Mouse (Mus musculus) ovary, postnatal 36 days (tissue): ENCODE results near the gene Vash1.

ENCODE experiments used
- DNase-seq: peaks from one replicate; pipeline ENCODE4 v3.0.0; 2022; ENCODE audit warnings: low spot score, mixed read lengths

The Vash1 gene

DNA sequence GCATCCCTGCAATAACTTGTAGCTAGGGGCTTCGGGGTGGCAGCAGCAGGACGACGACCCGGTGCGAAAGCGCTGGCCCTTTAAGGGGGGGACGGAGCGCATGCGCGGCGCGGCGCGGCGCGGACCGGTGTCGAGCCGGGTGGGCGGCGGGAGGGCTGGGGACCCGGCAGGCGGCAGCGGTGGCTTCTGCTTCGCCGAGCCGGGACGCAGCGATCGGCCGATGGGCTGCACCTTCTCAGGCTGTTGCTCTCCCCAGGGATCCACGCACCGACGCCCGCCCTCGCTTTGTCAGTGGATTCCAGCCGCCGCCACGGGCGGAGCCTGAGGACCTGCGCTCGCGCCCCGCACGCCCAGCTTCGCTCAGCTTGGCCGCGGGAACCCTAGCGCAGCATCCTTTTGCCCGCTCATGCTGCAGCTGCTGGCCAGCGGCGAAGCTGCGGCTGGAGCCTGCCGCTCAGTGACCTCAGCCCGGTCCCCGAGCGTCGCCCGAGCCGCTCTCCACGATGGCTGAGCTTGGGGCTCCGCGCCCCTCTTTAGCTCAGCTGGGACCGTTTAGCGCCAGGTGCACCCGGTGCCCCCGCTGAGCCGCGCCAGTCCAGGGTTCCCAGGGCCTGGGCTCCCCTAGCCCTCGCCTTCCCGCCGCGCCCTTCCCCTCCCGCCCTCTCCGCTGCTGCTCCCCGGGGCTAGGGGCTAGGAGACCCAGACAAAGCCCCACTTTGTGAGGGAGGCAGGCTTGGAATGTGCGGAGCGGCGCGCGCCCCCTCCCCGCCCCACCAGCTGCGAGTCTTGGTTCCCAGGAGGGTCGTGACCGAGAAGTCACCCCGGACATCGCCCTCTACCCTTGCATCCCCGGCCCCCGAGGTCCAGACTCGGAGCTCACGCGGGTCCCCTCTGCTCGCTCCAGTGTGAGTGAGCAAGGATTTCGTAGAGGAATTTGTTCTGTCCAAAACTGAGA is at the start of gene Vash1:
Gene Vash1 (plus strand): TSS at position 110 of the 955 bp plus-strand sequence.
- peak; percentile 65 for DNase-seq

DNA sequence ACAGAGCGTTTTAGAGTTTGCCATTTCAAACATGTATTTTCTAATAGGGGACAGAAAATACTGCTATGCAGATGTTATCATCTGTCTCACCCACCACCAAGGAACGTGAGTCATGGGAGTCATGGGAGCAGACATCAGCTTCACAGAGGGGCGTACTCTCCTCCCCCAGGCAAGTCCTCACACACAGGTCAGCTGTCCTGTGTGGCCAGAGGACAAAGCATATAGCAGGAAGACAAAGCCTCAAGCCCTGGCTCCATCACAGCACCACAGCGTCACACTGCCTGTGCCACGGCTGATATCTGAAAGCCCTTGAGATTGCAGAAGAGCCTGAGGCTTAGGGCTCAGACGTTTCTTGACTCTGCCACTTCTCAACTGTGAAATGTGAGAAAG is 49.7 kb upstream of the Vash1 start:
- DNase-seq: no peak

DNA sequence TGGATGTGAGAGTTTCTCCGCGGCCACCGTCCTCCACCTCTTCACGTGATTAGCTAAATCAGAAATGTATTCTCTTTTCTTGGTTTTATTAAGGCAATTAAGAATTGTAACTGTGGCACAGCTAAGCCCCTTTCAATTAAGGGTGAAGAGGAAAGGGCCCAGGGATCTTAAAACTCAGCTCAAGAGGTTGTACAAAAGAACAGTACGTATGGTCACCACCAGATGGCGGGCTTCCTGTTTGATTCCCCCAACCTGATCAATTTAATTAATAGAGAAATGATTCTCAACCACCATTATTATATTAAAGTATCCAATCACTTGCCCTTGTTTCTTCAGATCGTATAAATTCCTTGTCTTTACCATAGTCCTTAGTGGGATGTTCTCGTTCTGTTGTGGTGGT is 36.7 kb upstream of the Vash1 start:
- DNase-seq: no peak

DNA sequence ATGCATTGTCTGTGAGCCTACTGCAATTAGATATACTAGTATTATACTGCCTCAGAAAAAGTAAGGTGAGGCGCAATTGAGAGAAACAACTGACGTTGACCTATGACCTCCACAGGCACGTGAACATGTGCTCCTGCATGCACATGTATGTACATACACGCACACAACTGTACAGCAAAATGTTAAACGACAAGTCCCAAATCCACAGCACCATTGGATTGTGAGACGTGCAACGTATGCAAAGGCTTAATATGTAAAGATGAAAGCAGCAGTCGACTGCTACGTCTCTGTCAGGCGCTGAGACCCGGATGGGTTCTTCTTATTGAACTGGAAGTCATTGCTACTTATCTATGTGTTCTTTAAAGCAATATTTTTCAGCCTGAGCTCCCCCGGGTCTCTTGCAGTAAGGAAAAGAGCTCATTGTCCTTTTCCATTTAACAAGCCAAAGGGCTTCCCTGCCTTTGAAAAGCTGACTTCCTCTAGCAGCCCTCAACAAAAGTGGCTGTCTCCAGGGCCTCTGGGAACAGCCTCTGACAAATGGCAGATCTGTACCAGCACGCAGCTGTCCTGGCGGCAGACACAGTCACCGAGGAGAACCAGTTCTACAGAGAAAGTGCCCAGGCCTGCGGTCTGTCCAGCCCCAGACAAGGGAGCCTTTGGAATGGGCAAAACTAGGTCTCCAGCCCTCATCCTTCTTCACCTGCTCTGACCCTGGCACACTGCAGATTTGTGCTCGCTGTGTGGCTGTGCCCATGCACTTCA is 33.8 kb upstream of the Vash1 start:
- DNase-seq: no peak

DNA sequence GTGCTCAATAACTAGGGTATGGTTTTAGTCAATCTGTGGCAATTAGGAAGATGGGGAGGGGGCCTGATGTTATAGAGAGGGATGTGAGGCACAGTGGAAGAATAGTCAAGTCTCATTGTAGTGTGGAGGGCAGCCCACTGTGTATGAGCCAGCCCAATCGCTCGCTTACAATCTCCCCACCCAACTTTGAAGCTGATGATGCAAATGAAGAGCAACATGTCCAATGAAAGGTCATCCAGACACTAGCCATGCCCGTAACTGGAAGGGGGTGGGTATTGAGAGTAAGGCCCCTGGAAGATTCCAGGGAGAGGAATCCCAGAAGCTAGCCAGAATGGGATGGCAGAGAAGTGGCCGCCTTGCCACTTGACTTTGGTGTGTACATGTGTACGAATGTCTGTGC is 33.0 kb upstream of the Vash1 start:
- no peak for DNase-seq

DNA sequence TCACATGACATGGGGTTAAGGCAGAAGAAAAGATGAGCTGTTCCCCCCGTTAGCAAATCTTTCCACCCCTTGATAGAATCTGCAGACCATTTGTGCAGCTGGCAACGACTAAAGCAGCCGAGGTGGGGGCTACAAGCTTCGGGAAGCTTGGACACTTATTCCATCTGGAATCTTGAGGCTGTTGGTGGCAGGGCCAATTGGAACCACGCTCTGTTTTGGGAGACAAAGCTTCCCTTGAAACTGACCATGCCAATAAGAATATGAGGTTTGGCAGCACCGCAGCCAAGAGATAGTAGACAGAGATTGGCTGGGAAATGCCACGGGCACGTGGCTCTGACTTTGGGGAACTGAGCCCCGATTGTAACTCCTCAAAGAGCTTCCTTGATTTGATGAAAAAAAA is 31.7 kb upstream of the Vash1 start:
- no peak for DNase-seq

DNA sequence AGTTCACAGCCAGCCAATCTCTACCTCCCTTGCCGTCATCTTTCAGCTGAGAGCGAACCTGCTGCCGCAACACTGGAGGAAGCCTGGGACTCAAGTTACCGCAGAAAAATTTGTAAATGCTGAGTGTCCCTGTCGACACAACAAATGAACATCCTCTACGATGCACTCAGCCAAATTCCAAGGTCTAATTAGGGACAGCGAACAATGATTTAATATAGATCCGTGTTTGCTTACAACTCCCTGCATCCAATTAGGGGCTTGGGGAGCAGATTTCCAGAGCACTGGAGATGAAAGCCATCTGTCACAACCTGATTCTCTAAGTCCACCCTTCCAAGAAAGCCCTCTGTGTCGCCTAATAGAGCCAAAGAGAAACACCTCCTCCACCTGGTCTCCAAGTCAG is 31.2 kb upstream of the Vash1 start:
- DNase-seq: no peak

DNA sequence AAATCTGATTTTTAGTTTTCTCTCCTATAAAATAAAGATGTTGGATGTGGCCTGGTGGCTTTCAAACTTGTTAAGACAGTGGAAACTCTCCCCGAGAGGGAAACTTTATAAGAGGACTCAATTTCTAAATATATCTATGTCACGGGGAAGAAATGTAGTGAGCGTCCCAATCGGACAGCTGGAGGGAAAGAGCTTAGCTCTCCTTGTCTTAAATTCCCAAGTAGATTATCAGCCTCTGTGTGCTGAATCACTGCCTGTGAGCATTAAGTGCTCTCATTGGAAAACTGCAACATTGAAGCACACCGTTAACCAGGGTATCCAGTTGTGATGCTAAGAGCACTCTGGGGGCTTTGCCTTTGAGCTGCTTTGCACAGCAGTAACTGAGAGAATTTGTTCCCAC is 30.8 kb upstream of the Vash1 start:
- no peak for DNase-seq

DNA sequence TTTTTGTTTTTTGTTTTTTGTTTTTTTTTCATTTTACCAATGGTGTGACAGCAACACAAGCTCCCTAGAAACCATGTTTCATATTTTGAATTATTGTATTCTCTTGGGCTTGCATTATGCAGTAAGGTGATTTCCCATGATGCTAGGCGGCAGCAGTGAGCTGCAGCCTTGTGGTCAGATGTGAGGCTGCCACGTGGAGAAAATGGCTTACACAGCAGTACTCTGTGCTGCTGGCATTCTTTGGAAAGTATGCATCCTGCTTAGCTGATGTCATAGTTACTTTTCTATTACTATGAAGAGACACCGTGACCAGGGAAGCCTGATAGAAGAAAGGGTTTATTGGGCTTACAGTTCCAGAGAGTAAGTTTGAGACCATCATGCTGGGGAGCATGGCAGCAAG is 30.0 kb upstream of the Vash1 start:
- no peak for DNase-seq

DNA sequence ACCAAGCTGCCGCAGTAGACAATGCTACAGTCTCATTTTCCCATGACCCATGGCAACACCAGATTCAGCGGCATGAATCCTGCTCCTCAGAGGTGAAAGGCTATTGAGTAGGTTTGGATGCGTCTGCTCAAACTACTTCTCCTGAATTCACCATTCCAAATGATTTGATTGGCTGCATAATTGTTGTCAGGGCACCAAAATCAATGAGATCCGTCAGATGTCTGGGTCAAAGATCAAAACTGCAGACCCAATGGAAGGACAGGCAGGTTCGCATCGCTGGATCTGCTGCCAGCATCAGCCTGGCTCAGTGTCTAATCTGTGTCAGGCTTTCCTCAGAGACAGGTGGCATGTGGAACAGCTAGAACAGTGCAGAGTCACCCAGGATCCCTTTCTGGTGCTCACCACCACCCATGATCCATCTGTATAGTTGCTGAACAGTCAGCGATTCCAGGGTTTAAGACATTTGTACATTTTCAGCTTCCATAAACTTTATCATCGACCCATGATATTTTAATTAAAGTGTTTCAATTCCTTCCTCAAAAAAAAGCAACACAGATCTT is 27.1 kb upstream of the Vash1 start:
- no peak for DNase-seq

DNA sequence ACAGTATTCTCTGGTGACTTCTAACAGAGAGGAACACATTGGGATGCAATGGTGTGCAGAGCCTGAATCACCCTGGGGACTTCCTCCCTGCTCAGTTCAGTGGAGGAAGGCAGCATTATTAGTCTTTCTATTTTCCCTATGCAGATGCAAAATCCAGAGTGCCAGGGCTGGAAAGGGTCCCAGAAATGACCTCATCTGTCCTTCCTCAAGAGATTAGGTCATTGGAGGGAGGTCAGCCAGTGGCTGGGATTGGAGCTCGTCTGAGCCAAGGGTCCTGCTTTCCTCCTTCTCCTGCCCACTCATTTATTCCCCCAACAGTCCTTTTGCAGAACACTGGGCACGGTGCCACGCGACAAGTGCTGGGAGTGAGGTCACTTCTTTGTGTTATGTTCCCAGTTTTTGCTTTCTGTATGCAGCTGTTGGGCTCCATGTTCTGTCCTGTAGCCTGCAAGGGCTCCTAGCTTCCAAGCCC is 25.9 kb upstream of the Vash1 start:
- DNase-seq: peak; percentile 58

DNA sequence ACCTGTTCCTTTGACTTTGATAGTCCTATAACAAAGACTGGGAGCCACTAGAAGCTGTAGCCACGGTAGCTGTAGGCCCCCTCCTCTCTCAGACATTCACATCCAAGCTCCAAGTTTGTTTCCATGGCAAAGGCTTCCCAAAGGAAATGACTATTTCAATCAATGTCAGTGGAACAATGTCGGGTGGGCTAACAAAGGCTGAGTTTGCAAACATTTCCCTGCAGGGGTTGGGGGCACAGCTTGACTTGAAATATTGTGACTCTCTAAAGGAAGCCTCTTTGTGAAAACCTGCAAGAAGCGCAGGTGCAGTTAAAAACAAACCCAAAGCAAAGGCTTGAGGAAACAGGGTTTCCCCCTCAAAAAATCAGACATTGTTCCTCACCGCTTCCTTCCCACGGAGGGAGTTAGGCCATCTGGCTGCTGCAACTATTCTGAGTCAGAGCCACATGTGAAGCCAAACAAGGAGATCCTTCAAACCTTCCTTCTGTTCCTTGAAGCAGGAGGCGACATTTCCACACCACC is 19.0 kb upstream of the Vash1 start:
- no peak for DNase-seq

DNA sequence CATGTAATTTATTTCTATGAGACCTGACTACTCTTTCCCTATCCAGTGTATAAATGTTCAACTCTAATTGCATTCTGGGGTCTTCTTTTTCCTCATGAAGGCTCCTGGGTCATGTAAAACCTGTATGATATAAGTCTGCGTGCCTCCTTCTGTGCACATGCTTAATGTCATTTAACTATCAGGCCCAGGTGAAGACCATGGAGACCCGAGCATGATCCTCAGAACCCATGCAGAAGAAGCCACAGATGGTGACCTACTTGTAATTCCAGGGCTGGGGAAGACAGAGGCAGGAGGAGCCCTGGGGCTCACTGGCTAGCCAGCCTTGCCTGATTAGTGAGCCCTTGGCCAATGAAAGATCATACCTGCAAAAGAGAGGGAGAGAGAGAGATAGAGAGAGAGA is 18.0 kb upstream of the Vash1 start:
- no peak for DNase-seq

DNA sequence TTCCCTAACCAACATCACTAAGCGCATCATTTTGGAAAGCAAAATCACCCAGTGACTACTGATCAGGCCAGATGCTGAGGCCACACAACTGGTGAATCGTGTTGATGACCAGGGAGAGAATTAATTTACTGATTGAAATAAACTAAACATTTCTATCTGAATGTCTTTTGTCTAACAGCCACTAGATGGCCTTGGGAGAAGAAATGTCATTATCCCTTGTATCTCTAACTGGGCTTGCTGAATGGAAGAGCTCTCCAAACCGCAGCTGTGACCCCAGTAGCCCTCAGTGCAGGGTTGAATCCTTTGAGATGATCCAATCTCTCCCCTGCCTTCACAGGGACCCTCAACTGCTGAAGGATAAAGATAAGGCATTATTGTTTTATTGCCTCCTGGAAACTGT is 12.8 kb upstream of the Vash1 start:
- no peak for DNase-seq

DNA sequence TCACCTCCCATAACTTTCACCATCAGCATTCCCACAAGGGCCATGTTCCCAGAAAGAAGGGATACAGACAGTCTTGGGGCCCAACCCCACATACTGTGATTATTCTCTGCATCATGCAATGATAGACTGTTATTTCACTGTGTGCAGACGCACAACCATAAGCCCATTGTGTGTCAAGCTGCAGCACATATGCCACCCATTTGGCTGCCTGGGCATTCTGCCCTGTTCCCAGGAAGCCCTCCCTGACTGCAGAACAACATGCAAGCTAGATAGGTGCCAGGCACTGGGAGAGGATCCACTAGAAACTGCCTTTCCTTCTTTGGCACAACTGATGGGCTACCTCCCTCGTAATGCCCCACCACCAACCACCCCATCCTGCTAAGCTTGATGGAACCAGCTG is 10.1 kb upstream of the Vash1 start:
- no peak for DNase-seq

DNA sequence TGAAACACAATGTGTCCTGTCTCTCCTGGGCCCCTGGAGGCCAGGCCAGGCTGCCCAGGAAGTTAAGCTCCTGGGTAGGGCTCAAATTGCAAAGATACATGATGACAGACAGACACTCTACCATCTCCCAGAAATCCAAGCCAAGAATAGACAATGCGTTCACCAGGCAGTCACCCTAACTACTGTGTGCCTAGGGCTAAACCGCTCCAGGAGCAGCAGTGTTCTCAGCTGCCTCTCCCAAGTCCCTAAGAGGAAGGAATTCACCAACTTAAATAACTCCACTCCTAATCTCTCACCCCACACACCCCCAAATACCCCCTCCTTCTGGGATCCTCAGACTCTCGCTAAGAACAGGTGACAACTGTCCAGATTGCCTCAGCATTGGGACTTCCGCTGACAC is 6.4 kb upstream of the Vash1 start:
- DNase-seq: no peak

DNA sequence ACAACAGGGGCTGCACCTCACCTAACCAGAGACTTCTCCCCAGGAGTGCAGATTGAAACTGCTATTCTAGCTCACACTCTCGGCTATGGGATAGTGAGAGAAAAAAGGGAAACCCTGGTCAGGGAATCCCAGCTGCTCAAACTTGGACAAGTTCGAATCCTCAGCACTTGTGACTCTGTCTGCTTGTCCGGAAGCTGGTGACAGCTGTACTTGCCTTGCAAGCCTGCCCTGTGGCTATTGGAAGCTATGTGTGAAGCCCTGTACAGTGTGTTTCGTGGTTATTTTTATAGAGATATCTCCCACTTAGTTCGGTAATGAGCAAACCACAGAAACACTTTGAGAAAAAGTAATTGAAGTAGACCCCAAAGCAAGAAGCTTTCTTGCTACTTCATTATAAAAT is 6.0 kb upstream of the Vash1 start:
- DNase-seq: no peak

DNA sequence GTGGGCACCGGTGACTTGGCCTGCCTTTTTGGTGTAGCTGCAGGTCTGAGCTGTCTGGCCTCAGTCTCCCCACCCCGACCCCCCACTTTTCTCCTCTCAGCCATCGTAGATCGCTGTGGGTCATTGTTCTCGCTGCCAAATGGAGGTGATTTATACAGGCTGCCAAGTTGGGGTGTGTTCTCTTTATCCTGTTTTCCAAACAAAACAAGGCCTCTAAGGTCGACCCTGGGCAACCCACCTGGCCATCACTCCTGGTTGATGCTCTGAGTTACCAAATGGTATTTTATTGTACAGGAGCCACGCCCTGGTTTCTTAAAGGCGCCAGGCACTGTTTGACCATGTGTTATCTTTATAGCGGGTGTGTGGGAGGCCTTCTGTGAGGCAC is 1.0 kb downstream of the Vash1 start:
- DNase-seq: no peak

DNA sequence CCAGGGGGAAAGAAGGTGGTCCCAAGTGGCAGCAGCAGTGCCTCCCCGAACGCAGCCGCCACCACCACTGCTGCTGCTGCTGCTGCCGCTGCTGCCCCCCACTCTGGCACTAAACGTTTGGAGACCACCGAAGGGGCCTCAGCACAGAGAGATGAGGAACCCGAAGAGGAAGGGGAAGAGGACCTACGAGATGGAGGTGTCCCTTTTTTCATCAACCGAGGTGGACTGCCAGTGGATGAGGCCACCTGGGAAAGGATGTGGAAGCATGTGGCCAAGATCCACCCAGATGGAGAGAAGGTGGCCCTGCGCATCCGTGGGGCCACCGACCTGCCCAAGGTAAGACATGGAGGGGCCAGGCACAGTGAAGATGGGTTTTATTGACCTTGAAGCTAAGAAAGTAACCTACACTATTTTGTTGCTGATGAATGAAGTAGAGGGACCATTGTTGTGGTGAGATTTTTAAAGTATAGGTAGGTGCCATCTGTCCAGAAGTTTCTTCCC is 1.5 kb downstream of the Vash1 start:
- DNase-seq: no peak

DNA sequence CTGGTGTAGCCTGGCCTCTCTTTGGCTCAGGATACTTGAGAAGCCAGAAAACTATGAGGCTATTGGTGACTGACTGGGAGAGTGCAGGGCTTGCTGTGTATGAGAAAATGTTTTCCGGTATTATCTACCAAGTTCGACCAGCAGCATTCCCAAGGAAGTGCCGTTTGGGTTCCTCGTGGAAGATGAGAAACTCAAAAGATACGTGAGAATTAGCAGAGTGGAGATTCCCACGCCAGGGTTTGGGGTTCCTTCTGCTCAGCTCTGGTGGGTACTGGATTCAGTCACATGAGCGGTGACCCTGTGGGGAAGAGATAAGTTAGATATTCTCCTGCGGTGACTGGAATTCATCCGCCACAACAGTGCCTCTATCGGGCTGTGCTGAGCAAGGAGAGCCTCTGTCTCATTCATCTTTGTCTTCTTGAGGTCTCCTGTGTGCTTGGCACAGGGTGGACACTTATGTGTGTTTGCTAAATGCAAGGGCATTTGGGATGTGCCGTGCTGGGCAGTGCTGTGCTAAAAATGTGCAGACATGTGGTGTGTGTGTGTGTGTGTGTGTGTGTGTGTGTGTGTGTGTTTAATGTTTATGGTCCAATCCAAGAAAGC is 2.2 kb downstream of the Vash1 start:
- no peak for DNase-seq

DNA sequence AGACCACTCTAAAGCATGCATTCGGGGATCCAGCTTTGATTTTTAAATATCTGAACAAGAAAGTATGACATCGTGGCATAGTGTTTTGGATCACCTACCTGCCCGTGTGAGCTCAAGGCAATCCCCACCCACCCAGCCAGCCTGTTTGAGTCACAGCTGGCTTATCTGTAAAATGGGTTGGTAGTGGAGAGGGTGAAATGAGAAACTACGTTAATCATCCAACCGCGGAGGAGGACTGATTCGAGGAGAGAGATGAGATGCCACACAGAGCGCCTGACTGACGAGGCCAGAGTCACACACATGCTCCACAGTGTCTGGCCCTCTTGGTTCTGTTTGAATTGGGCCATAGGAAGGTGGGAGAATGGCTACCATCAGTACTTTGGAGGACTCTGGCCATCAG is 3.1 kb downstream of the Vash1 start:
- DNase-seq: no peak

DNA sequence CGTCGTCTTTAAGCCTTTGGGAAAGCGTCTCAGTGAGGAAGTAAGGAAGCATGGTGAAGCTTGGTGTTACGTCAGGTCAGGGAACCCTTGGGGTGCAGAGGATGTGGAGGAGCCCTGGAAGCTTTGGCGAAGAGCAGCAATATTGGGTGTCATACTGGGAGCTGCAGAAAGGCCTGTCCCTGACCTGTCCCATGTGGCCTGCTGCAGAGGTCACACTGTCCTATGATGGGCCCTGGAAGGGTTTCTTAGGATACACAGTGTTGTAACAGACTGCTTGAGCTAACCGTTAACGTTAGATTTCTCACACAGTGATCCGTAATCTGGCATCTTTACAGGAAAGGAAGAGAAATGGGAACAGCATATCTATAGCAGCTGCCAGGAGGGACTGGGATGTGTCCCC is 3.7 kb downstream of the Vash1 start:
- no peak for DNase-seq
